21 mouse cellular contexts compared by ENCODE assay signal in the genomic region with DNA sequence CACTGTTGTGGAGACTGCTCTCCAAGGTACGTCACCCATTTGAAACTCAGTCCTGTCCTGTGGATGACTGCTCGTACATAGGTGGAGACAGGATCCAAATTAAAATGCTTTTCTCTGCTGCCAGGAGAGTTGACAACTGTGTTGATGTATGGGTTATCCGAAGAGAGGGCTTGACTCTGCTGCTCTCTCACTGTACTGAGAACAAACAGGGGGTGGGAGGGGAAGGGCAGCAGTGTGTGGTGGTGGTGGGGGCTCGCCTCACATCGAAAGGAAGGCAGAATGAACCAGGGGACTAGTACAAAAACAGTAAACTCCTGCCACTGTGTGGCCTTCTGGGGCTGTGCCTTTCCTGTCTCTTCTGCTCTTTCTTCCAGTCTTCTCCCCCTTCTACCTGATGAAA.
DNase-seq lines count a peak whose midpoint lies in the region; ATAC-seq and TF ChIP-seq lines count a peak whose summit lies in the region.
"Had no signal": no experiment of that assay in that cellular context is flagged by ENCODE, and none has a peak within 500 bp of the region (broad histone marks: within the 10 kb centered on the region; RNA-seq: fewer than 3 reads in every experiment).

No protein-coding gene starts in this region.

- peaks cover 3% of the 10 kb centered on the region; the same call in 1 of the 2 replicates for H3K4me1 ChIP-seq in heart, embryonic 11.5 days (ENCODE audit: control insufficient read depth, insufficient read depth, low read length)
- peaks cover 18% of the 10 kb centered on the region; the same call in 1 of the 2 replicates for H3K4me1 ChIP-seq in kidney, embryonic 15.5 days
- H3K4me1 ChIP-seq in midbrain, embryonic 15.5 days, result peaks cover 12% of the 10 kb centered on the region
- peaks cover 11% of the 10 kb centered on the region for H3K4me1 ChIP-seq in midbrain, embryonic 10.5 days
- no peaks in the 10 kb centered on the region for H3K4me1 ChIP-seq in midbrain, postnatal 0 days (ENCODE audit: insufficient read depth, low read length)
- H3K4me1 ChIP-seq: liver, embryonic 15.5 days had no signal

- no peaks in the 10 kb centered on the region for H3K9me3 ChIP-seq in heart, embryonic 11.5 days (replicated peaks; ENCODE audit: control insufficient read depth, low read length)
- no peaks in the 10 kb centered on the region for H3K9me3 ChIP-seq in kidney, embryonic 15.5 days (replicated peaks)
- H3K9me3 ChIP-seq in midbrain, embryonic 15.5 days, result no peaks in the 10 kb centered on the region
- H3K9me3 ChIP-seq in midbrain, embryonic 10.5 days (replicated peaks), result no peaks in the 10 kb centered on the region
- no peaks in the 10 kb centered on the region for H3K9me3 ChIP-seq in midbrain, postnatal 0 days (ENCODE audit: low read length)
- H3K9me3 ChIP-seq: forebrain, embryonic 12.5 days; heart, embryonic 15.5 days; limb, embryonic 15.5 days; liver, embryonic 15.5 days had no signal

- no peak overlapping the region for H3K9ac ChIP-seq in heart, embryonic 11.5 days (ENCODE audit: low read depth, low read length)
- H3K9ac ChIP-seq in kidney, embryonic 15.5 days, result no peak overlapping the region
- no peak overlapping the region for H3K9ac ChIP-seq in midbrain, embryonic 15.5 days
- no peak overlapping the region for H3K9ac ChIP-seq in midbrain, postnatal 0 days (replicated peaks; ENCODE audit: low read length, poor library complexity, severe bottlenecking)
- H3K9ac ChIP-seq: forebrain, embryonic 12.5 days; heart, embryonic 15.5 days; limb, embryonic 15.5 days; liver, embryonic 15.5 days had no signal

- no peak for ATAC-seq in heart, embryonic 11.5 days (replicated peaks; ENCODE audit: insufficient number of reproducible peaks, low FRiP score, low TSS enrichment)
- ATAC-seq in kidney, embryonic 15.5 days (replicated peaks; ENCODE audit: low FRiP score), result 0 out of 2 replicates have a peak, but pooled peaks have one; percentile 36
- 0 out of 2 replicates have a peak, but pooled peaks have one; percentile 25 for ATAC-seq in midbrain, embryonic 15.5 days (replicated peaks)
- no peak for ATAC-seq in midbrain, postnatal 0 days (ENCODE audit: low FRiP score)
- ATAC-seq: lung, postnatal 0 days had no signal

- no peaks in the 10 kb centered on the region for H3K36me3 ChIP-seq in heart, embryonic 11.5 days (ENCODE audit: control insufficient read depth, insufficient read depth, low read length)
- no peaks in the 10 kb centered on the region for H3K36me3 ChIP-seq in kidney, embryonic 15.5 days
- H3K36me3 ChIP-seq in midbrain, embryonic 15.5 days (replicated peaks), result no peaks in the 10 kb centered on the region
- H3K36me3 ChIP-seq in midbrain, embryonic 10.5 days, result no peaks in the 10 kb centered on the region
- H3K36me3 ChIP-seq in midbrain, postnatal 0 days (ENCODE audit: insufficient read depth, low read length), result no peaks in the 10 kb centered on the region
- H3K36me3 ChIP-seq: forebrain, embryonic 12.5 days; heart, embryonic 15.5 days; limb, embryonic 15.5 days; liver, embryonic 15.5 days had no signal

- no peaks in the 10 kb centered on the region for H3K27me3 ChIP-seq in heart, embryonic 11.5 days (ENCODE audit: control insufficient read depth, insufficient read depth, low read length)
- H3K27me3 ChIP-seq in kidney, embryonic 15.5 days, result no peaks in the 10 kb centered on the region
- H3K27me3 ChIP-seq in midbrain, embryonic 15.5 days (replicated peaks), result no peaks in the 10 kb centered on the region
- H3K27me3 ChIP-seq in midbrain, embryonic 10.5 days (ENCODE audit: low read depth, poor library complexity, severe bottlenecking), result no peaks in the 10 kb centered on the region
- H3K27me3 ChIP-seq in midbrain, postnatal 0 days (ENCODE audit: insufficient read depth, low read length), result no peaks in the 10 kb centered on the region
- H3K27me3 ChIP-seq: CH12.LX; forebrain, embryonic 12.5 days; heart, embryonic 15.5 days; limb, embryonic 15.5 days; liver, embryonic 15.5 days had no signal

- no peak for DNase-seq in heart, adult 18-20 months
- DNase-seq in kidney, adult 18-20 months, result no peak
- DNase-seq in midbrain, embryonic 10.5 days (ENCODE audit: low spot score), result no peak
- DNase-seq in midbrain, postnatal 0 days (ENCODE audit: low spot score), result no peak
- DNase-seq: adrenal gland, postnatal 36 days; cerebellum, adult 18-20 months; cerebellum, postnatal 25 days; heart, postnatal 4 days; kidney, adult 11 months; right cerebral cortex, postnatal 25 days; thymus, adult 18-20 months; thymus, postnatal 4 days had no signal

- peak; percentile 31; the same call in 1 of the 2 replicates for TF ChIP-seq CTCF in midbrain, postnatal 0 days (IDR thresholded peaks at IDR 0.05)

- H3K4me2 ChIP-seq in heart, embryonic 11.5 days, result peak overlapping the region; percentile 8
- no peak overlapping the region for H3K4me2 ChIP-seq in kidney, embryonic 15.5 days
- no peak overlapping the region for H3K4me2 ChIP-seq in midbrain, embryonic 15.5 days
- H3K4me2 ChIP-seq in midbrain, postnatal 0 days (ENCODE audit: low read depth, low read length, poor library complexity, severe bottlenecking), result no peak overlapping the region
- H3K4me2 ChIP-seq: forebrain, embryonic 12.5 days; heart, embryonic 15.5 days; limb, embryonic 15.5 days; liver, embryonic 15.5 days had no signal

- H3K27ac ChIP-seq in heart, embryonic 11.5 days (ENCODE audit: low read depth, low read length), result no peak overlapping the region
- H3K27ac ChIP-seq in kidney, embryonic 15.5 days, result no peak overlapping the region
- H3K27ac ChIP-seq in midbrain, embryonic 15.5 days, result no peak overlapping the region
- no peak overlapping the region for H3K27ac ChIP-seq in midbrain, embryonic 10.5 days (replicated peaks)
- H3K27ac ChIP-seq in midbrain, postnatal 0 days (ENCODE audit: low read depth, low read length), result no peak overlapping the region
- H3K27ac ChIP-seq: forebrain, embryonic 12.5 days; heart, embryonic 15.5 days; limb, embryonic 15.5 days; liver, embryonic 15.5 days had no signal

- WGBS in heart, embryonic 11.5 days (ENCODE audit: insufficient replicate concordance), result 34% methylated on average over 5 of the region's 5 CpGs
- WGBS in kidney, embryonic 15.5 days, result 23% methylated on average over 5 of the region's 5 CpGs
- 60% methylated on average over 5 of the region's 5 CpGs for WGBS in midbrain, embryonic 15.5 days
- 70% methylated on average over 5 of the region's 5 CpGs for WGBS in midbrain, embryonic 10.5 days
- WGBS in midbrain, postnatal 0 days, result 62% methylated on average over 5 of the region's 5 CpGs

- H3K4me3 ChIP-seq in heart, embryonic 11.5 days (ENCODE audit: low read depth, low read length), result no peak overlapping the region
- H3K4me3 ChIP-seq in kidney, embryonic 15.5 days (replicated peaks), result no peak overlapping the region
- H3K4me3 ChIP-seq in midbrain, embryonic 15.5 days, result no peak overlapping the region
- no peak overlapping the region for H3K4me3 ChIP-seq in midbrain, embryonic 10.5 days
- H3K4me3 ChIP-seq in midbrain, postnatal 0 days (ENCODE audit: low read depth, low read length), result no peak overlapping the region
- H3K4me3 ChIP-seq: forebrain, embryonic 12.5 days; heart, embryonic 15.5 days; limb, embryonic 15.5 days; liver, embryonic 15.5 days had no signal

Comparison
In these comparisons a context has a peak if more than half of its experiments do, and no peak if none do; other contexts are left out.
1. ATAC-seq: peak in kidney, embryonic 15.5 days (single experiment) and midbrain, embryonic 15.5 days (single experiment); none in heart, embryonic 11.5 days (single experiment) and midbrain, postnatal 0 days (single experiment).